Mouse (Mus musculus) lung, postnatal 36 days (tissue): ENCODE measurements around the gene Kif18b.

Source experiments
- DNase-seq: peaks from one replicate; pipeline ENCODE4 v3.0.0; 2022; ENCODE audit warnings: mixed read lengths

The Kif18b gene

GRCm38 (mm10) chr11:102937529-102938182 lies 12.7 kb upstream of the Kif18b start:
- DNase-seq, result no peak

- DNase-seq, result no peak
These were observed 11.3 kb upstream of the Kif18b start for GRCm38 (mm10) chr11:102936272-102936671.

- no peak for DNase-seq
These were observed 5.7 kb upstream of the Kif18b start for GRCm38 (mm10) chr11:102930672-102931071.

- DNase-seq, result peak; percentile 41
These were observed 410 bp upstream of the Kif18b start for GRCm38 (mm10) chr11:102925351-102925717.

- no peak for DNase-seq
These were observed 3.4 kb downstream of the Kif18b start for GRCm38 (mm10) chr11:102921491-102921890.

- no peak for DNase-seq
These were observed 6.8 kb downstream of the Kif18b start for GRCm38 (mm10) chr11:102918077-102918476.

GRCm38 (mm10) chr11:102915380-102915779 lies 9.5 kb downstream of the Kif18b start:
- no peak for DNase-seq

- DNase-seq, result no peak
These were observed 13.5 kb downstream of the Kif18b start for GRCm38 (mm10) chr11:102911376-102911775.

- DNase-seq, result no peak
These were observed 21.3 kb downstream of the Kif18b start for GRCm38 (mm10) chr11:102903654-102904053.

GRCm38 (mm10) chr11:102902107-102902506 lies 22.8 kb downstream of the Kif18b start:
- no peak for DNase-seq

- no peak for DNase-seq
These were observed 23.7 kb downstream of the Kif18b start for GRCm38 (mm10) chr11:102901199-102901598.

- DNase-seq, result peak; percentile 82
These were observed 24.2 kb downstream of the Kif18b start, which contains the start of gene Gfap for GRCm38 (mm10) chr11:102900763-102901162. Gene Gfap, minus strand, starts transcription at chr11:102900912.

- no peak for DNase-seq
These were observed 26.5 kb downstream of the Kif18b start for GRCm38 (mm10) chr11:102898408-102898807.

- DNase-seq, result no peak
These were observed 28.3 kb downstream of the Kif18b start for GRCm38 (mm10) chr11:102896641-102897040.

GRCm38 (mm10) chr11:102895779-102896178 lies 29.1 kb downstream of the Kif18b start:
- DNase-seq, result no peak

- DNase-seq, result no peak
These were observed 30.2 kb downstream of the Kif18b start for GRCm38 (mm10) chr11:102894716-102895115.

- DNase-seq, result peak; percentile 89
These were observed 31.8 kb downstream of the Kif18b start for GRCm38 (mm10) chr11:102893015-102893651.

- no peak for DNase-seq
These were observed 34.8 kb downstream of the Kif18b start for GRCm38 (mm10) chr11:102890096-102890495.

- no peak for DNase-seq
These were observed 36.8 kb downstream of the Kif18b start for GRCm38 (mm10) chr11:102888135-102888534.

- DNase-seq, result no peak
These were observed 37.5 kb downstream of the Kif18b start for GRCm38 (mm10) chr11:102887433-102887832.

- no peak for DNase-seq
These were observed 40.2 kb downstream of the Kif18b start, which contains the start of gene Fam187a for GRCm38 (mm10) chr11:102884616-102885219. Gene Fam187a, plus strand, starts transcription at chr11:102885169.

GRCm38 (mm10) chr11:102881314-102882198 lies 43.4 kb downstream of the Kif18b start:
- no peak for DNase-seq
